Mouse (Mus musculus): ENCODE results near the gene Pdcd11. TPM values are rescaled to one million over a fixed set of nuclear protein-coding genes. Genes with fewer than 3 reads are reported as not detected.

Pdcd11 gene
- polyA plus RNA-seq, 1 experiment from 2014 or later: 5.9 TPM

Other genes with a start within 250 kb of the Pdcd11 start
- 535 and 653 TPM in 2 replicates for gene Ina, start 76.1 kb upstream of the Pdcd11 start, polyA plus RNA-seq (2014; fragmentation: Nextera tagmentation; extraction: Ambion mirVana)
- 72.0 and 80.3 TPM in 2 replicates for gene Nt5c2, start 75.6 kb upstream of the Pdcd11 start, polyA plus RNA-seq (2014; fragmentation: Nextera tagmentation; extraction: Ambion mirVana)
- gene Pcgf6, start 39.9 kb upstream of the Pdcd11 start, polyA plus RNA-seq (2014; fragmentation: Nextera tagmentation; extraction: Ambion mirVana): 45.0 and 46.9 TPM in 2 replicates
- 7.7 and 9.8 TPM in 2 replicates for gene Taf5, start 23.0 kb upstream of the Pdcd11 start, polyA plus RNA-seq (2014; fragmentation: Nextera tagmentation; extraction: Ambion mirVana)
- gene Usmg5, start 121 bp upstream of the Pdcd11 start, polyA plus RNA-seq (2014; fragmentation: Nextera tagmentation; extraction: Ambion mirVana): 1,318 and 1,638 TPM in 2 replicates
- gene Calhm2, start 47.5 kb downstream of the Pdcd11 start, polyA plus RNA-seq (2014; fragmentation: Nextera tagmentation; extraction: Ambion mirVana): 0.28 and 0.58 TPM in 2 replicates
- gene Calhm1, start 53.5 kb downstream of the Pdcd11 start, polyA plus RNA-seq (2014; fragmentation: Nextera tagmentation; extraction: Ambion mirVana): not detected in 2 replicates
- 0.33 TPM in 1 of 2 replicates, not detected in the other for gene Calhm3, start 67.0 kb downstream of the Pdcd11 start, polyA plus RNA-seq (2014; fragmentation: Nextera tagmentation; extraction: Ambion mirVana)
- 12.1 and 14.4 TPM in 2 replicates for gene Neurl1a, start 88.1 kb downstream of the Pdcd11 start, polyA plus RNA-seq (2014; fragmentation: Nextera tagmentation; extraction: Ambion mirVana)

All from neural tube, embryonic 14.5 days (tissue).